Mouse (Mus musculus) adrenal gland, postnatal 14 days (tissue): ENCODE data around the gene Tpra1. TPM values are rescaled to one million over a fixed set of nuclear protein-coding genes. Genes with fewer than 3 reads are reported as not detected.

Experiments used
- DNase-seq: peaks from one replicate; pipeline ENCODE4 v3.0.0; 2021; ENCODE audit warnings: mixed read lengths
- total RNA-seq: library from RNA; stranded (reverse); gene quantifications from 2 replicates; pipeline ENCODE4 v1.2.3, GENCODE M21; 2021

Tpra1 gene
- total RNA-seq, 1 experiment from 2014 or later: 73.2 TPM

DNA sequence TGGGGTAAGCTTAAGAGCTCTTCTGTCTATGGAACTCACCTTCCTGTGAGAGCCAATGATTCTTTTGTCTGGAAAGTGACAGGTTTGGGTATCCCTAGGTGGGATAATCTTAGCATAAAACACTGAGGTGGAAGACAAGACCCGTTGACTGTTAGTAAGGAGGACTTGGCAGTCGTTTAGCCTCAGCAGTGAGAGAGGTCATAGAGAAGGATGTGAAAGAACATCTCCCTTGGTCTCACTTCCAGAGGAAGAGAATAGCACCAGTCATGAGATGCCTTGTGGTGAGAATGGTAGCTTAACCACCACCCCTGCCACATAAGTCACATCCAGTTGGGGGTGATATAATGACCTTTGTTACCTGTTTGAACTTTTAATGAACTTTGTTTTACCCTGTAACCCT, 54.7 kb downstream of the Tpra1 start:
- no peak for DNase-seq

DNA sequence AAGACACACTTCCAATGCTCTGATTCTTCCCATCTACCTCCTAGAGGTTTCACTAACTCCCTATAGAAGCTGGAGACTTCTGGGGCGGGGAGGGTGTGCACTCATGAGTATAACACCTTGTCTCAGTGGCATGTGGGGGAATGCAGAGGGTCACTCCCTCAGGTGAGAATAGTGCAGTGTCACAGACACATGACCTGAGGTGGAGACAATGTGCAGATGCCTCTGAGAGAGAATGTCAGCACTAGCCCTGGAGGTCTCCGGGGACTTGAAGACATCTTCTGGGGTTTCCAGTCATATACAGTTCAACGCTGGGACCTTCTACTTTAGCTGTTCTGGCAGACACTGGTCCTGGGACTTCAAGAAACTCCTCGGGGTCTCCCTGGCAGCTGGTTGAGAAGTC, 55.3 kb downstream of the Tpra1 start:
- DNase-seq: no peak

DNA sequence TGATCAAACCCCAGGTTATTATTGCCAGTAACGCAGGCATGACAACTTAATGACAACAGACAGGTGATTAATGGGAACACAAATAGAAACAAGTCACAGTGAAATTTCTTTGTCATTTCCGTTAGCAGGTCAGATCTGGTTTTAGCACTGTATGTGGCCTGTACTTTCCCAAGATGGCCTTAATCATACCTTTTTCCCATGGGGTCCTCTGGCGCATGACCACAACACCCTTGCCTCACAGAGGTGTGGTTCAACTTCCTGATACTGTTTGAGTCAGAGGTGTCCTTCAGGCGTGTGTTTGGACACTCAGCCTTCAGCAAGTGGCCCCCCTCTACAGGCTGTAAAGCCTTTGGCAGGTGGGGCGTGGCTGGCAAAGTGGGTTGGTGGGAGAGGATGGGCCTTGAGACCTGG, 55.8 kb downstream of the Tpra1 start:
- DNase-seq: no peak

DNA sequence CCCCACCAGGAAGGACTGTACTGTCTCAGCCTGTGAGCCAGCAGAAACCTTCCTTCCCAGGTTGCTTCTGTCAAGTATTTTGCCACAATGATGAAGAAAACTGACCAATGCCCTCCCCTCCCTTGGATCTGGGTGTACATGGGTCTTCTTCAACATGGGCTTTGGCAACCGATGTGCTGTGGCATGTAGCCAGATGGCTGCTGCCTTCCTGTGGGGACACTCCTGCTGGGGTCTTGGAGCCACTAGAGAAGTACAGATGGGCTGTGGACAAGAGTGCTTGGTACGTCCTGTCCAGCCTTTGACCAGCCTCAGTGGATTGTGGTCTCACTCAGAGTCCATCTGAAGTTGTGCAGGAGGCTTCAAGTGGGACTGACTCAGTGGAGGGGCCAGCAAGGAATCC, 56.3 kb downstream of the Tpra1 start:
- DNase-seq: no peak

DNA sequence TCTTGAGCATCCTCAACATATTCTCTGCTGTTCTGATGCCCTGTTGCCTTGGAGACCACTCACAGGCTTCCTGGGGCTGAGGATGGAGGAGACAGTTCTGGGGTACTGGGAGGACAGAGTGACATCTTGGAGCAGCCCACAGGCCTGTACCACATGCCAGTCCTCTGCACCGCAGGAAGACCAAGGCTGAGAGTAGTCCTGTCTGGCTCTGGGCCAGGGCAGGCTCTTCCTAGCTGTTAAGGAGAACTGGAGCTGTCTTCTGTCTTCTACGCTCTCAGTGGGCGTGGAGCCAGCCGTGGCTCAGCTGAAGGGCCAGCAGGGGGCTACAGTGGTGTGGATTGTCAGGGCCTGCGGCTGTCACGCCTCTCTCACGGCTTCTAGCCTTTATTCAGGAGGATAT, 57.8 kb downstream of the Tpra1 start:
- peak; percentile 73 for DNase-seq

DNA sequence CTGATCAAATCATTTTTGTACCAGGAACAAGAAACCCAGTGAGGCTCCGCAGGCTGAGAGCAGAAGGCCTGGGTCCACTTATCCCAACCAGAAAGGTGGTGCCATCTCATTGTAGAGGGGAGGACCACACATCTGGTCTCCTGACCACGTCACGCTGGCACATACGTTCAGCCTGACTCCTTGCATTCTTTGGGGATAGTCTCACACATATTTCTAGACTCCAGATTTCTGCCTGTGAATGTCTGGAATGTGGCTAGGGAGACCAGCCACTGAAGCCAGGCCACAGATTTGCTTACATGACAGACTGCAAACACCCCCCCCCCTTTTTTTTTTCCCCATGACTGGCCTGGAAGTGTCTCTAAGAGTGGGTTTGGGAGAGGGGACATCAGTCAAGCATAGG, 58.9 kb downstream of the Tpra1 start:
- DNase-seq: no peak

Other genes starting within 250 kb of the Tpra1 start
- 232 and 279 TPM in 2 replicates for gene Mgll, start 177.8 kb upstream of the Tpra1 start, total RNA-seq
- gene Abtb1, start 60.3 kb upstream of the Tpra1 start, total RNA-seq: 22.7 and 30.5 TPM in 2 replicates
- gene Podxl2, start 27.2 kb upstream of the Tpra1 start, total RNA-seq: 24.4 and 27.2 TPM in 2 replicates
- gene Mcm2, start 3.5 kb upstream of the Tpra1 start, total RNA-seq: 53.9 and 60.2 TPM in 2 replicates